Mouse (Mus musculus): ENCODE data around the gene Ubap1l. TPM values are rescaled to one million over a fixed set of nuclear protein-coding genes. Genes with fewer than 3 reads are reported as not detected.

Gene Ubap1l
- total RNA-seq, 2 experiments from 2014 or later: 0.67 to 0.68 TPM

- DNase-seq (ENCODE audit: low spot score in 2 of 2): no peak
These were observed 47.0 kb downstream of the Ubap1l start for GRCm38 (mm10) chr9:65407861-65408260.

- no peak for DNase-seq (ENCODE audit: low spot score in 2 of 2)
These were observed 48.0 kb downstream of the Ubap1l start for GRCm38 (mm10) chr9:65408871-65409295.

DNA sequence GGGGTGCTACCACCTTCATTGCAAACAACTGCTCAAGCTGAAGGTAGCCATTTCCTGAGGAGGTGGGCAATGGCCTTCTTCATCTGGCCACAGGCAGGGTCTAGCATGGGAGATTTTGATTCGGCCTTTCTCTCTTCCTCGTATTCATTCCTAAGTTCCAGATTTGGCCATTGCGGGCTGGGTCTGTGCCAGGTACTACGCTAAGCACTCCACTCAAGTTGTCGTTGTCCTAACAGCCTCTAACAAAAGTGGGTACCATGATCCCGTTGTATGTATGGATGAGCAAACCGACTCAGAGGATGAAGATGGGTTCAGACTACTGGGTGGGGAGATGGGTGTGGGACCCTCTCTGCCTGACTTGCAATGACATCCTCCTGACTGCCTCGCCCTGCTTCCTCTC, 49.5 kb downstream of the Ubap1l start:
- no peak for DNase-seq (ENCODE audit: low spot score in 2 of 2)

- no peak for DNase-seq (ENCODE audit: low spot score in 2 of 2)
These were observed 50.5 kb downstream of the Ubap1l start for GRCm38 (mm10) chr9:65411326-65411725.

GRCm38 (mm10) chr9:65417738-65418137, 56.9 kb downstream of the Ubap1l start:
- DNase-seq (ENCODE audit: low spot score in 2 of 2): no peak

DNA sequence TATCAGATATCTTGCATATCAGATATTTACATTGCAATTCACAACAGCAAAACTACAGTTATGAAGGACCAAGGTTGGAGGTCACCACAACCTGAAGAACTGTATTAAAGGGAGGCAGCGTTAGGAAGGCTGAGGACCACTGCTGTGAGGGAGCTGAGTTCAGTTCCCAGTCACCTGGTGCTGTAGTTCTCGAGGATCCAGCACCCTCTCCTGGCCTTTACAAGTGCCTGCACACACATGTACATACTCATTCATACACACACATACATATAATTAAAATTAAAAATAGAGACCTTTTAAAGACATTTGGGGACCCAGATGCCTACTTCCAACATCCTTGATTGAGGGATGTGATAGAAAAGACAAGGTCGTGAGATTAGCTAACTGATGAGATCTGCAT, 58.8 kb downstream of the Ubap1l start:
- DNase-seq (ENCODE audit: low spot score in 2 of 2): no peak

DNA sequence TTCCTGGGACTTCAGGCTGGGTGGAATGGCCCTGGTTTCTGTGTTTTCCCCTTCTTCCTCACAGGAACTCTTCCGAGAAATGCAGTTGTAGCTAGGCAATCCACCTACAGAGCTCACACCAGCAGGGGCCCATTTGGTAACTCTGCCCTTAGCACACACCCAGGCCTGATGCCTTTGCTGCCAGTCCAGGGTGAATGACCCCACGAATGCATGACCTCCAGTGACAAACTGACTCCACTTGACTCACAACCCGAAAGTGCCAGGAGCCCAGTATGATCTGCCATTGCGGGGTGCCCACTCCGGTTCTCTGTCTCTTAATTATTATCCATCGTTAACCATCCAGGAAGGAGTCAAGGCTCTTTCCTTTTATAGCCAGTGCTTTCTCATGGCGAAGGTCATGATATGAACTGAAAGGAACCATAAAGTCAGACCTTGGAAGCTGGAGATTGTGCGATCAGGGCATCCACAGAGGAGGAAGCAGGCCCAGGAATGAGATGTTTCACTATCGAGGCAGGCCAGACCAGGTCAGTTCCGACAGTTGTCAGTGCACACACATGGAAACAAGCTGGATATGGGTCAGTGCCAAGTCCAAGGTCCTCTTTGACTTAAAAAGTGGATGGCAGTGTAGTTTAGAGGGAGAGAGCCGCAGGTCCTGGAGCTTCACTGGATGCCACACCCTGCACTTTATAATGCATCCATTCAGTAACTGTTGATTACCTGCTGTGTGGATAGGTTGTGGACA, 62.1 kb downstream of the Ubap1l start, which contains the start of gene Slc51b:
Gene Slc51b, minus strand, starts transcription at position 196 of the 742 bp plus-strand sequence.
- DNase-seq (ENCODE audit: low spot score in 2 of 2): no peak

DNA sequence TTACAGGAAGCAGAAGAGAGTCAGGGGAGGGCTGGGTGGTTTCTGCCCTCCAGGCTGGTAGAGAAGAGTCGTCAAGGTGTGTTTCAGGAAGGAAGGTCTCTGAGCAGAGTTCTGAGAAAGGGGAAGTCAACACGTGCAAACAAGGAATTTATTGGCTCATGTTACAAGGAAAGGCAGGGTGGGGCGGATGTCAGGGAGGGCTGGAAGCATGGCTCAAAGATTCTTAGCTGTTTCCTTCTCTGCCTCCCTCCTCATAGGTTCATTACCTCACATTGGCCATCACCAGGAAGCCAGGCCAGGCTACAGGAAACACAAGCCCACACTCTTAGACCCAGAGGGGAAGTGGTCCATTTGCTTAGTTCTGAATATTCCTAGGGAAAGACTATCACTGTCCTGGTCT, 63.6 kb downstream of the Ubap1l start:
- DNase-seq (ENCODE audit: low spot score in 2 of 2): no peak

DNA sequence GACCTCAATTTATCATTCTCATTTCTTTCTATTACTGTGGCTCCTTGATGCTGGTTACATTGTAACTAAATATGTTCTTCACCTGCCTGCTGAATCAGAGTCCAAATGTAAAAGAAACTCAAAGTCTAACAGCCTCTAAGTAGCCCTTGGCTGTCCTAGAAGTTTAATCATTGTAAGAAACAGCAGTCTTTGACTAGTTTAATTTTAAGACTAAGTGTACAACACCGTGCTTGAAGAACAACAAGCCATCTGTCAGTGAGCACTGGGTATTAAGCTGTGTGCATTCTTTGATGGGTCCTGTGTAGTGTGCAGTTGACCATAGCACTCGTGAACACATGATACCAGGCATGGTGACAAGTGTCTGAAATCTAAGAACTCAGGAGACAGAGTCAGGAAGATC, 66.7 kb downstream of the Ubap1l start:
- DNase-seq (ENCODE audit: low spot score in 2 of 2): no peak

DNA sequence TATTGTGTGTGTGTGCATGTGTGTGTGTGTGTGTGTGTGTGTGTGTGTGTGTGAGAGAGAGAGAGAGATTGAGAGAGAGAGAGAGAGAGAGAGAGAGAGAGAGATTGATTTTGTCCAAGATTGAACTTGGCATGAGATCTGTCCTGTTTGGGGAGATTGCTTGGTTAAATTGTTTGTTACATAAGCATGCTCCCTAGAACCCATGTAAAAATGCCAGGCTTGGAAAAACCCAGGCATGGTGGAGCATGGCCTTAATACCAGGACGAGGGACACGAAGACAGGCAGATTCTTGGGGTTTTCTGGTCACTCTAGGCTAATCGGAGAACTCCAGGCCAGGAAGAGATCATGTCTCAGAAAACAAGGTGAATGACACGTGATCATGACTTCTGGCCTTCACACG, 67.2 kb downstream of the Ubap1l start:
- no peak for DNase-seq (ENCODE audit: low spot score in 2 of 2)

Other genes starting within 250 kb of the Ubap1l start
- 1 to 10 TPM; 2.2 to 3.6 TPM for gene Igdcc3, start 219.9 kb upstream of the Ubap1l start, total RNA-seq (2021)
- gene Parp16, start 165.7 kb upstream of the Ubap1l start, total RNA-seq (2021): 10 to 100 TPM; 23.2 to 27.0 TPM
- gene Cilp, start 95.9 kb upstream of the Ubap1l start, total RNA-seq (2021): 1 to 10 TPM; 4.8 to 7.6 TPM
- 10 to 100 TPM; 72.0 to 81.7 TPM for gene Clpx, start 66.8 kb upstream of the Ubap1l start, total RNA-seq (2021)
- 10 to 100 TPM; 22.2 to 23.8 TPM for gene Pdcd7, start 14.9 kb upstream of the Ubap1l start, total RNA-seq (2021)
- gene Kbtbd13, start 30.6 kb downstream of the Ubap1l start, total RNA-seq (2021): 1 to 10 TPM in 1 of 2 experiments, under 1 TPM in 1; 0.99 to 1.0 TPM
- 10 to 100 TPM; 12.3 to 13.7 TPM for gene Rasl12, start 37.5 kb downstream of the Ubap1l start, total RNA-seq (2021)
- 1 to 10 TPM; 1.4 to 2.4 TPM for gene Slc51b, start 61.9 kb downstream of the Ubap1l start, total RNA-seq (2021)
- gene Mtfmt, start 74.7 kb downstream of the Ubap1l start, total RNA-seq (2021): 10 to 100 TPM; 18.1 to 20.4 TPM
- 10 to 100 TPM; 53.9 to 67.0 TPM for gene Spg21, start 99.9 kb downstream of the Ubap1l start, total RNA-seq (2021)
- 1 to 10 TPM; 1.1 to 1.3 TPM for gene Ankdd1a, start 159.2 kb downstream of the Ubap1l start, total RNA-seq (2021)
- 10 to 100 TPM; 44.7 to 45.4 TPM for gene Plekho2, start 219.0 kb downstream of the Ubap1l start, total RNA-seq (2021)
- 1 to 10 TPM; 4.8 to 4.9 TPM for gene Pif1, start 226.1 kb downstream of the Ubap1l start, total RNA-seq (2021)

All from adrenal gland, postnatal 4 days (tissue).